Mouse (Mus musculus) macrophage (primary cell): ENCODE measurements at regions not wholly inside any gene's neighbourhood (a gene's known extent, or its start where the extent isn't known, plus 50 kb on each side); places are given as distances from the start of the nearest gene placed in this dataset.

ENCODE experiments used
- H3K27ac ChIP-seq: fragments of 350-480 bp; formaldehyde crosslinking; 2 replicates; pipeline ENCODE4 v1.9.0; 2021
- H3K36me3 ChIP-seq: fragments of 350-480 bp; formaldehyde crosslinking; 2 replicates; pipeline ENCODE4 v1.9.0; 2021; ENCODE audit errors: inconsistent target
- H3K4me3 ChIP-seq: fragments of 350-480 bp; formaldehyde crosslinking; 2 replicates; pipeline ENCODE4 v1.9.0; 2021; ENCODE audit errors: inconsistent target
- H3K79me2 ChIP-seq: fragments of 350-480 bp; formaldehyde crosslinking; 2 replicates; pipeline ENCODE4 v1.9.0; 2021; ENCODE audit errors: inconsistent target
- WGBS: methylation state at CpG from one replicate; pipeline ENCODE4 v1.1.7; 2026; ENCODE audit warnings: inconsistent platforms; ENCODE audit not compliant: missing documents; 5-methylcytosine and 5-hydroxymethylcytosine counted together

DNA sequence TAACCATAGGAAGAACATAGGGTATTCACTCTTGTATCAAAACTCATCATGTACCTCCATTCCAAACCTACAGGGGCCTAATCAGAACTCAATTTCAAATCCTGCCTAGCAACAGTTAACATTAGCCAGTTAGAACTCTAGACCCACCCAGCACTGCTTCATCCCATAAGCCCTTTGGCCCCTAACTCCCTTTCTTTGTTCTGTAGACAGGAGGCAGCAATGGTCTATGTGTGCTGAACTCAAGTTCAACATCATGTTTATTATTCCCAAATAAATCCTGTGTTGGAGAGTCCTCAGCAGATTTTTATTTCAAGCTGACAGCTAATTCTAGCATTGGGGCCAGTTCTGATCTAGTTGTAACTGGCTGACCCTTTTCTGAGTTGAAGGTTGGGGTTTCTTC lies 112.2 kb downstream of the Ipo8 start:
- Histone ChIP-seq H3K27ac (no peak overlapping the region), H3K79me2 (no peaks in the 10 kb centered on the region), H3K36me3 (no peaks in the 10 kb centered on the region), H3K4me3 (no peak overlapping the region)

DNA sequence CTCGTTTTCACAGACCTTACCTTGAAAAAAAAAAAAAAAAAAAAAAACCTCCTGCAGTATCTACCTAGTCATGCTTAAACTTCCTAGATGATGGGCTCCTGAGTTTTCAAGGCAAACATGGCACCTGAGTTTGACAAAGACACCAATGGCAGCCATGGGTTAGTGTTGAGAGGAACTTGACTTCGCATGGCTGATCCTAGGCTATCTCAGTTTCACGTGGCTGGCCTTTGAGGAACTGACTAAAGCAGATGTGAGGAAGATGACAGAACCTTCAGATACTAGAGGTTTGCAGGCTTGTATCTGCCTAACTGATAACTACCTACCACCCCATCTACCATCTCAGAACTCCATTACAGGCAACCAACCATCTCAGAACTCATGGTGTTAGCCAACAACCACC lies 120.9 kb downstream of the Ipo8 start:
- 81% methylated on average over 3 of the region's 3 CpGs for WGBS
- Histone ChIP-seq H3K4me3 (no peak overlapping the region), H3K27ac (no peak overlapping the region), H3K36me3 (no peaks in the 10 kb centered on the region), H3K79me2 (no peaks in the 10 kb centered on the region)

DNA sequence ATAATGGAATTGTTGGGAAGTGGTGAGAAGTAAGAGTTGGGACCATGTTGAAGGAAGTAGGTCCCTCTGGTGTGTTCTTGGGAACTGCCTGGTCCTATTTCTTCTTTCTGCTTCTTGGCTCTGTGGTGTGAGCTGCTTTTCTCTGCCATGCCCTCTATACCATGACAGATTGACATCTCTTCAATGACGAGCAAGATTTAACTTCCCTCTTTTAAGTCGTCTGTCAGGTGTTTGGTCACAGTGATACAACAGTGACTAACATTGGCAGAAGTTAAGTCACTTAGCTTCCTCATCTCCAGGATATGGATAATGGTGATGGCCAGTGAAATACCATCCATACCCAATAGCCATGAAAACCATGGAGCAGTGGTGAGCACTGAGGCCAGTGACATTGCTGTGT lies 122.9 kb downstream of the Ipo8 start:
- Histone ChIP-seq H3K36me3 (no peaks in the 10 kb centered on the region), H3K4me3 (no peak overlapping the region), H3K79me2 (no peaks in the 10 kb centered on the region), H3K27ac (no peak overlapping the region)
- 19% methylated on average over 2 of the region's 2 CpGs for WGBS

DNA sequence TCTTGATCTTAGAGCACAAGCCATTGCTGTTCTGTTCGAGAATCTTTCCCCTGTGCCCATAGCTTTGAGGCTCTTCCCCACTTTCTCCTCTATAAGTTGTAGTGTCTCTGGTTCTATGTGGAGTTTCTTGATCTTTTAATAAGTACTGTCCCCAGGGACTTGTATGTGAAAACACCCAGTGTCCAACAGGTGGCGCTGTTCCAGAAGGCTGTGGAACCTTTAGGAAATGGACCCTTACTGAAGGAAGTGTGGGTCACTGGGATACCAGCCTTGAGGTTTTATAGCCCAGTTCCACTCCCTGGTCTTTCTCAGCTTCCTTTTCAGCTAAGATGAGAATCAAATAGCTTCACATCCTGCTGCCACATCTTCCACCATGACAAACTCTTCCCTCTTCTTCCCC lies 125.6 kb downstream of the Ipo8 start:
- Histone ChIP-seq H3K27ac (no peak overlapping the region), H3K79me2 (no peaks in the 10 kb centered on the region), H3K4me3 (no peak overlapping the region), H3K36me3 (no peaks in the 10 kb centered on the region)
- 40% methylated on average over 2 of the region's 2 CpGs for WGBS

DNA sequence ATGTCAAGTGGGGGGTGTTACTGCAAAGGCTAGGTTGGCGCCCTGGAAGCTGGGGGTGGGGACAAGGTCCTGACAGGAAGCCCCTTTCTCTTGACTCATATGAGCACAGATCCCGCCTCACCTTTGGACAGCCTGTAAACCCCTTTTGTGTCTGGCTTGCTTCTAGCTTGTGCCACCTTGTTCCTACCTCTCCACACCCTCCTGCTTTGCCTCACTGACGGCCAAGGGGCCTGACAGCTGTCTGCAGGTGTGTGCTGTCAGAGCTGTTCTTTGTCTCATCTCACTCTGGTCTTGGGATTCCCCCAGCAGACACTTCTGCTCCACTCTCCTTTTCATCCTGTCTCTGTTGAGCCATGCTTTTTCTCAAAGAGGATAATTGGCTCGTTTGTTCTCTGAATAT lies 137.9 kb downstream of the Ipo8 start:
- 73% methylated on average over 4 of the region's 4 CpGs for WGBS
- no peak overlapping the region for H3K4me3 ChIP-seq
- no peaks in the 10 kb centered on the region for H3K36me3 ChIP-seq
- H3K79me2 ChIP-seq = no peaks in the 10 kb centered on the region
- no peak overlapping the region for H3K27ac ChIP-seq

DNA sequence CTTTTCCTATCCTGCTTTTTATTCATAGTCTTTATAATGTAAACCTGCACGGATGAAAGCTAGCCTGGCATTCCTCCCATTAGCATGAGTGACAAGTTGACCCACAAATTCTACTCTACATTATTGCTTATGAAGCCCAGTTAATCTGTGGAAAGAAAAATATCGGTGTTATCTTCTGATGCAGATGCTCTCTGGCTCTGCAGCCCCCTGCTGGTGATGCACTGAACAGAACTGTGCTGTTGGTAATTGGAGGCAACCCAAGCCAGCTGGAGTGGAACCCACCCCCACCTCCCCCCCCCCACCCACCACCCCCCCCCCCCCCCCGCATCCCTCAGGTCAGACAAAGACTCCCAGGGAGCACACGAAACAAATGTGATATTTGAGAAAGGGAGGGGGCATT lies 143.5 kb downstream of the Ipo8 start:
- H3K79me2 ChIP-seq = no peaks in the 10 kb centered on the region
- WGBS = 27% methylated on average over 3 of the region's 4 CpGs
- no peak overlapping the region for H3K27ac ChIP-seq
- H3K4me3 ChIP-seq = no peak overlapping the region
- H3K36me3 ChIP-seq = no peaks in the 10 kb centered on the region

DNA sequence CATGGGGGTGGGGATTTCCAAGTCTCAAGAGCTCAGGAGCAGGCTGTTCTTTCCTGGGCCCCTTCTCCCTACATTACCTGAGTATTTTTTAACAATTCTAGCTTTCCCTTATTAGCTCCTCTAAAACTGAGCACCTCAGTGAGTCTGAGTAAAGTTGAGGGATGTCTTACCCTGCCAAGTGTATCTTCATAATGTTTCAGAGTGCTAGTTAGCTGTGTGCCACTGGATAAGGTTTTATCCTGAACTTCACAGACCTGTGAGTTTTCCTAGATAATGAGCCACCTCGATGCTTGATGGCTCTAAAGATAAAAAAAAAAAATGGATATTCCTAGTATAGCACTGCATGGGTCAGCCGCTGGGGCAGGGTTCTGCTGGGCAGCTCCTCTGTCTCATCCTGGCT lies 171.1 kb downstream of the Ipo8 start:
- no peaks in the 10 kb centered on the region for H3K36me3 ChIP-seq
- H3K4me3 ChIP-seq = no peak overlapping the region
- WGBS = 84% methylated on average over 2 of the region's 2 CpGs
- no peak overlapping the region for H3K27ac ChIP-seq
- no peaks in the 10 kb centered on the region for H3K79me2 ChIP-seq

DNA sequence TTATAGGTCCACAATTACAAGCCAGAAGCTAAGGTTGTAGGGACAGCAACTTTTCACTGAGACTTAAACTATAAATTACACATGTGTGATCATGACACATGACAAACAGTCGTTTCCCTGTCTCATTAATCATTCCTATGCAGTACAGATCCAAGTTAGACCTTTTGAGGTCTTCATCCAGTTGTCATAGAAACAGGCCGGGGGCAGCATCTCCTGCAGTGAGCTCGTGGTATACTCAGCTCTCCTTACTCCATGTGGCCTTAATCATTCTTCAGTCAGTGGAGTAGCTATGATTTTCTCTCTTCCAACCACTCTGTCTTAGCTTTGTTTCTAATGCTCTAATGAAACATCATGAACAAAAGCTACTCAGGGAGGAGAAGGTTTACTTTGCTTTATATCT lies 178.1 kb downstream of the Ipo8 start:
- Histone ChIP-seq H3K4me3 (no peak overlapping the region), H3K27ac (no peak overlapping the region), H3K79me2 (no peaks in the 10 kb centered on the region), H3K36me3 (no peaks in the 10 kb centered on the region)
- 62% methylated on average over 3 of the region's 3 CpGs for WGBS

DNA sequence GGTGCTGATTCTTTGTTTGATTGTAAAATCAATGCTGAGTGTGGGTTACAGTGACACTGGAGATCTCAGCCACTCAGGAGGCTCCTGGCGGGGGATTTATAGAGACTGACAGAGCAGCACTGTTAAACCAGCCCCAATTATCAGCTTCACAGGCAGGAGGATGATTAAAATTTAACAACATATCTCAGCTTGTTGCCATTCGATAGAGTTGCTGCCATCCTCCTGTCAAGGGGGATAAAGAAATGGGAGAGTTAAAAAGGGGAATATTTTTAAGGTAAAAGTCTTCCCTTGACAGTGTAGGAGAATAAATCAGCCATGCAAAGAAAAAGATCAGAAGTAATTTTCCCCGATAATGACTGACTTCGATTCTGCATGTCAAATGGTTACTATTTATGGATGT lies 178.8 kb downstream of the Ipo8 start:
- Histone ChIP-seq H3K27ac (no peak overlapping the region), H3K4me3 (no peak overlapping the region), H3K36me3 (no peaks in the 10 kb centered on the region), H3K79me2 (no peaks in the 10 kb centered on the region)
- 84% methylated on average over 4 of the region's 4 CpGs for WGBS

DNA sequence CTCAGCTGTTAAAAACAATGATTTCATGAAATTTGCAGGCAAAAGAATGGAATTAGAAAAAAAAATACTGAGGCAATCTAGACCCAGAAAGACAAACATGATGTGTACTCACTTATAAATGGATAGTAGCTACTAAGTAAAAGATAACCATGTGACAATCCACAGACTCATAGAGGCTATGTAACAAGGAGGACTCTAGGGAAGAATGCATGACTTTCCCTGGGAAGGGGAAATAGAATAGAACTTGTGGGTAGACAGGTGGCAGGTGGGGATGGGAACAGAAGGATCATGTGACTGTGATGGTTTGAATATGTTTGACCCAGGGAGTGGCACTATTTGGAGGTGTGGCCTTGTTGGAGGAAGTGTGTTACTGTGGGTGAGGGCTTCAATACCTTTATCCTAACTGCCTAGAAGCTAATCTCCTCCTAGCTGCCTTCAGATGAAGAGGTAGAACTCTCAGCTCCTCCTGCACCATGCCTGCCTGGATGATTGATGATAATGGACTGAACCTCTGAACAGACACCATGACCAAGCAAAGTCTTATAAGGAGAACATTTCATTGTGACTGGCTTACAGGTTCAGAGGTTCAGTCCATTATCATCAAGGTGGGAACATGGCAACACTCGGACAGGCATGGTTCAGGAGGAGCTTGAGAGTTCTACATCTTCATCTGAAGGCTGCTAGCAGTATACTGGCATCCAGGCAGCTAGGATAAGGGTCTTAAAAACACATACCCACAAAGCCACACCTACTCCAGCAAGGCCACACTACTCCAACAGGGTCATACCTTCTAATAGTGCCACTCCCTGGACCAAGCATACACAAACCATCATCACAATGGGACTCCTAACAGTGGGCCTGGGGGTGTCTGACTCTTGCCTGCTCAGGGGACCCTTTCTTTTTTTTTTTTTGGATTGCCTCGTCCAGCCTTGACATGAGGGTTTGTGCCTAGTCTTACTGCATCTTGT lies 183.6 kb downstream of the Ipo8 start:
- no peaks in the 10 kb centered on the region for H3K79me2 ChIP-seq
- H3K27ac ChIP-seq = no peak overlapping the region
- no peaks in the 10 kb centered on the region for H3K36me3 ChIP-seq
- H3K4me3 ChIP-seq = no peak overlapping the region
- WGBS = 87% methylated on average over 2 of the region's 2 CpGs

DNA sequence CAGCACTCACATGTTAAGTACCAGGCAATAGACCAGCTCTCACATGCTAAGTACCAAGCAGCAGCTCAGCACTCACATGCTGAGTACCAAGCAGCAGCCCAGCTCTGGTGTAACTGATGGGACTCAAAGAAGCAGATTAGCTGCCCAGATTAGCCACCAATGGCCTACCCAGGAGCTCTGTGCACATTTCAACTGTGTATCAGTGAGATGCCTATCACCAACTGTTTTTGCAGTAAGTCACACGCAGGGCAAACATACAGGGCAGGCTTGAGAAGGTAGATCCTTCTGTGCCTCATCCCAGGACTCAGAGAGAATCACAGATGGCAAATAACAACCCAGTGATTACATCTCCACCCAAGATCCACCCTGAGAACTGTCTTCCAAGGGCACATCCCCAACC lies 190.7 kb downstream of the Ipo8 start:
- Histone ChIP-seq H3K27ac (no peak overlapping the region), H3K4me3 (no peak overlapping the region), H3K79me2 (no peaks in the 10 kb centered on the region), H3K36me3 (no peaks in the 10 kb centered on the region)
- 100% methylated on average over 1 of the region's 1 CpGs for WGBS

DNA sequence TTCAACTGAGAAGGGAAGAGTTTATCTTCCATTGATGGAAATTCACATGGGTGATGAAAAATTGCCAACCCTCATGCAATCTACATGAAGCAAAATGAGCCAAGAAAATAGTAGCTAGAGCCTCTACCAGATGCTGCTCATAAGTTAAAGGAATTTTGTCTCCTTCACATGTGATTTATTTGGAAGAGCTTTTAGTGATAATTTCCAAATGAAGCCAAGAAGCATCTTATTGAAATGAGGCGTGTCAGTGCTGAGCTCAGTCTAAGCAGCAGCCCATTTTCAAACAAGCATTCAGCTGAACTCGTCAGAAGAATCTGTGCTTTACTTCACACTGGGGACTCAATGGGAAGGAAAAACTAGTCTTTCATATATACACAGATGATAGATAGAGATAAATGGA lies 190.0 kb upstream of the Tmtc1 start:
- no peaks in the 10 kb centered on the region for H3K36me3 ChIP-seq
- no peaks in the 10 kb centered on the region for H3K79me2 ChIP-seq
- WGBS = 89% methylated on average over 2 of the region's 2 CpGs
- H3K27ac ChIP-seq = no peak overlapping the region
- H3K4me3 ChIP-seq = no peak overlapping the region

DNA sequence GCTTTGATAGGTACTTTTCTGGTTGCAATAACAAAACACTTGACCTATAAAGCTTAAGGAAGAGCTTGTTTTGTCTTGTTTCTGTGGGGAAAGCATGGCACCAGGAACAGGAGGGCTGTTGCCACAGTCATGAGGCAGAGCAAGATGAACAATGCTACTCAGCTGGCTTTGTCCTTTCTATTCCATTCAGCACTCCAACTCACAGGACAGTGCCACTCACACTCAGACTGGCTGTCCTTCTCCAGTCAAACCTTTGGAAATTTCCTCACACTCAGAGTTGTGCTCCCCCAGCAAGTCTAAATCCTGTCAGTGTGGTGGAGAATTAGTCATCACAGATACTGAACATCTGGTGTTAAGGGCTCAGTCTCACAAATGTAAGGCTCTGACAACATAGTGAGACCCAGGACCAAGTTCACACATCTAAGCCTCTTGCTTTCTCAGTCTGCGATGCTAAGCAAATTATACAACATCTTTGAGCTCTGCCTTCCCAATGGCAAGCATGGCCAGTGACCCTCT lies 183.0 kb upstream of the Tmtc1 start:
- 100% methylated on average over 1 of the region's 1 CpGs for WGBS
- H3K36me3 ChIP-seq = no peaks in the 10 kb centered on the region
- H3K4me3 ChIP-seq = no peak overlapping the region
- no peak overlapping the region for H3K27ac ChIP-seq
- H3K79me2 ChIP-seq = no peaks in the 10 kb centered on the region

DNA sequence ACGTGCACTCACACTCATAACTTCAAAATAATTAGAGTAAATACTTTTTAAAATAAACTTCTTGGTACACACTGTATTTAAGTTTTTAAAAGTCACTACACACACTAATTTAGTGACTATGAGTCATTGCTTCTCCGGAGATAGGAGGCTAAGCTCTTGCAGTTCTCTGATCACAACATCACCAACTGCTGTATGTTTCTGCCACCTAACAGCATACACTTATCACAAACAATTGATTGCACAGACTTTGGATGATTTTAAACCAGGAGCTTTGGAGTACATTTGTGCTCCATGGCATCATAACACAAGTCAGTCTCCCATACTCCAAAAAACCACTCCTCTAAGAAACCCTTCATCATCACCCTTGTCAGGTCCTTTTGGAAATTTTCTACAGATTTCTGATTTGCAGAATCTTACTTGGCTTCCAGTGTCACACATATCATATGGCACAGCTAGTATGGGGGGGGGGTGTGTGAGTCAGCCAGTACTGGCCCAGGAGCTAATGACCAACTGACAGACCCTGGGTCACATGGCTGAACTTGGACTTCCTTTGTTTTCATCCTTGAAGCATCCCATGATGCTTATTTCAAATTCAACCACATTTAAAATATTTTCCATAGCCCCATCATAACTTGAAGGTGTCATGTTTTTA lies 179.1 kb upstream of the Tmtc1 start:
- no peaks in the 10 kb centered on the region for H3K79me2 ChIP-seq
- H3K36me3 ChIP-seq = no peaks in the 10 kb centered on the region
- 87% methylated on average over 2 of the region's 2 CpGs for WGBS
- no peak overlapping the region for H3K27ac ChIP-seq
- no peak overlapping the region for H3K4me3 ChIP-seq

DNA sequence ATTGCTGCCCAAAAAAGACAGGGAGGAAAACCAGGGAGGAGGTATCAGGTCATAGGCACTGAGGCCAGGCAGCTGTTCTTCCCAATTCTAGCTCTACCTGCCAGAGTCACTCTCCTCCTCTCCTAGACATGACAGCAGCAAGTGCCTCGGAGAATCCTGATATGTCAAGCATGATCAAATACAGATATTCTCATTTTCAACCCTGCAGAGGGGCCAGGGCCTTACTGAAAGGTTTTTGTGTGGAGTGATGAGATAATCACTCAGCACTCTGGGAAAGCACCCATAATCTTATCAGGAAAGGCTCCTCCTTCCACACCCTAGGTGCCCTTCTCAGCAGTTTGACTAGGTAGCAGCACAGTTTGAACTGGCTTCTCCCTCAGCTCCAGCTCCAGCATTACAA lies 175.8 kb upstream of the Tmtc1 start:
- no peak overlapping the region for H3K4me3 ChIP-seq
- no peak overlapping the region for H3K27ac ChIP-seq
- WGBS = 100% methylated on average over 1 of the region's 1 CpGs
- no peaks in the 10 kb centered on the region for H3K36me3 ChIP-seq
- no peaks in the 10 kb centered on the region for H3K79me2 ChIP-seq
